Comparison of ENCODE assay signal across 8 mouse cellular contexts in the genomic region with DNA sequence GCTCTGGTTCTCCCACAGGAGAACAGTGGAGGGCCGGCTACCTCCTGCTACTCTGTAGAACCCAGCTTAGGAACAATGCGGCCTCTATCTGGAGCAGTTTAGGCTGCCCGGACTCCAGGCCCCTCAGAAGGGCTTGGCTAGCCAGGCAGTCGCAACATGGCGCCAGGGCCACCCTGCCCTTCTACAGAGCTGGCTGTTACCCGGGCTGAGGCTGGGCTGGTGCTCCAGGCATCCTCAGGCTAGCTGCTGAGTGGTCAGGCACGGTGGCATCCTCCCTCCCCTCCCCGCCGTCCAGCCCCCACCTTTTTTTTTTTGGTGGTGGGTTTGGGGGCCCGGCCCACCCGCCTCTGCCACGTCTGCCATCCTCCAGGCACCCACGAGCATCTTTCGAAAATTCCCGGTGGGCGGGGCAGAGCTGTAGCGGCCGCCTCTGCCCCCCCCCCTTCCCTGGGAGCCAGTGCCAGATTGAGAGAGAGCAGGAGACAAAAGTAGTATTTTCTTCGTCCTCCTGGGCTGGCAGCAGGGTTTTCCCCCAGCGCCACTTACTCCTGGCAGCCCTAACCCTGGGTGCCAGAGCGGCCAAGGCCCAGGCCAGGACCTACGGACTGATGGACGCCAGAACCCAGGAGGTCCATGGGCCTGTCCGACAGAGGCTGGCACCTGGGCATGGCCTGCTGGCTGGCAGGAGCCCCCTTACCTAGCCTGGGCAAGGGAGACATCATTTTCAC. TPM values are rescaled to one million over a fixed set of nuclear protein-coding genes. Genes with fewer than 3 reads are reported as not detected.
DNase-seq lines count a peak whose midpoint lies in the region; ATAC-seq and TF ChIP-seq lines count a peak whose summit lies in the region.

No protein-coding gene starts in this region.

- no peaks in the 10 kb centered on the region for H3K9me3 ChIP-seq in embryonic facial prominence, embryonic 12.5 days
- H3K9me3 ChIP-seq in embryonic facial prominence, embryonic 10.5 days = no peaks in the 10 kb centered on the region
- H3K9me3 ChIP-seq in lung, postnatal 0 days (ENCODE audit: low read length) = no peaks in the 10 kb centered on the region

- peak overlapping the region; percentile 34; the same call in 1 of the 2 replicates for H3K9ac ChIP-seq in embryonic facial prominence, embryonic 12.5 days
- no peak overlapping the region for H3K9ac ChIP-seq in lung, postnatal 0 days (replicated peaks; ENCODE audit: low read depth)

- H3K27me3 ChIP-seq in embryonic facial prominence, embryonic 12.5 days = peaks cover 32% of the 10 kb centered on the region
- H3K27me3 ChIP-seq in embryonic facial prominence, embryonic 10.5 days (replicated peaks; ENCODE audit: low read depth, poor library complexity, severe bottlenecking) = peaks cover 95% of the 10 kb centered on the region
- no peaks in the 10 kb centered on the region for H3K27me3 ChIP-seq in lung, postnatal 0 days (replicated peaks; ENCODE audit: insufficient read depth, low read length)
- no peaks in the 10 kb centered on the region for H3K27me3 ChIP-seq in myocyte (ENCODE audit: control insufficient read depth, insufficient read depth, insufficient read length)

- H3K4me3 ChIP-seq in embryonic facial prominence, embryonic 12.5 days = no peak overlapping the region
- no peak overlapping the region for H3K4me3 ChIP-seq in embryonic facial prominence, embryonic 10.5 days
- H3K4me3 ChIP-seq in lung, postnatal 0 days (ENCODE audit: low read depth, low read length) = no peak overlapping the region
- H3K4me3 ChIP-seq in myocyte = peak overlapping the region; percentile 95

- no peak for TF ChIP-seq CTCF in lung, postnatal 0 days (IDR thresholded peaks at IDR 0.05)

- H3K79me2 ChIP-seq in myocyte (ENCODE audit: control insufficient read depth, insufficient read depth) = peaks cover 100% of the 10 kb centered on the region

- H3ac ChIP-seq in myocyte (ENCODE audit: control insufficient read depth, insufficient read length) = peak overlapping the region; percentile 36

- peak; percentile 71 for TF ChIP-seq POLR2A in myocyte (IDR thresholded peaks at IDR 0.05; ENCODE audit: insufficient read length, low read depth)

- H3K4me2 ChIP-seq in embryonic facial prominence, embryonic 12.5 days (replicated peaks) = 0 out of 2 replicates have a peak overlapping the region, but pooled peaks have one; percentile 1
- H3K4me2 ChIP-seq in lung, postnatal 0 days (replicated peaks; ENCODE audit: low read depth, low read length) = 0 out of 2 replicates have a peak overlapping the region, but pooled peaks have one; percentile 3
- peak overlapping the region; percentile 97 for H3K4me2 ChIP-seq in myocyte (ENCODE audit: low read depth)

- peaks cover 3% of the 10 kb centered on the region; the same call in 1 of the 2 replicates for H3K4me1 ChIP-seq in embryonic facial prominence, embryonic 12.5 days
- no peaks in the 10 kb centered on the region for H3K4me1 ChIP-seq in embryonic facial prominence, embryonic 10.5 days
- peaks cover 12% of the 10 kb centered on the region; the same call in 1 of the 2 replicates for H3K4me1 ChIP-seq in lung, postnatal 0 days (ENCODE audit: insufficient read depth, low read depth, low read length)

- 75% methylated on average over 22 of the region's 24 CpGs for WGBS in embryonic facial prominence, embryonic 12.5 days
- WGBS in embryonic facial prominence, embryonic 10.5 days = 79% methylated on average over 24 of the region's 24 CpGs
- WGBS in lung, postnatal 0 days = 62% methylated on average over 22 of the region's 24 CpGs

- no peak for TF ChIP-seq EP300 in lung, postnatal 0 days (IDR thresholded peaks at IDR 0.05)

- no peak for DNase-seq in embryonic facial prominence, embryonic 10.5 days (ENCODE audit: low spot score)
- no peak for DNase-seq in lung, postnatal 0 days (ENCODE audit: low spot score)
- DNase-seq in lung, postnatal 36 days = no peak
- peak; percentile 64 to 73 for DNase-seq in frontal cortex, postnatal 14 days (ENCODE audit: low spot score in 2 of 2)
- DNase-seq in retina, postnatal 1 day = no peak
- no peak for DNase-seq in thymus, postnatal 14 days

- H3K36me3 ChIP-seq in embryonic facial prominence, embryonic 12.5 days = 0 out of 2 replicates have a peak, but pooled peaks cover 6% of the 10 kb centered on the region
- no peaks in the 10 kb centered on the region for H3K36me3 ChIP-seq in embryonic facial prominence, embryonic 10.5 days (replicated peaks)
- 0 out of 2 replicates have a peak, but pooled peaks cover 7% of the 10 kb centered on the region for H3K36me3 ChIP-seq in lung, postnatal 0 days (ENCODE audit: insufficient read depth, low read length)
- H3K36me3 ChIP-seq in myocyte (ENCODE audit: control insufficient read depth, insufficient read depth) = peaks cover 35% of the 10 kb centered on the region

- no peak overlapping the region for H3K27ac ChIP-seq in embryonic facial prominence, embryonic 12.5 days
- H3K27ac ChIP-seq in embryonic facial prominence, embryonic 10.5 days (replicated peaks) = no peak overlapping the region
- peak overlapping the region; percentile 64 for H3K27ac ChIP-seq in lung, postnatal 0 days (ENCODE audit: low read length)

- ATAC-seq in embryonic facial prominence, embryonic 12.5 days (ENCODE audit: insufficient number of reproducible peaks, insufficient read depth, low FRiP score, low TSS enrichment) = 0 out of 2 replicates have a peak, but pooled peaks have one; percentile 55
- no peak for ATAC-seq in lung, postnatal 0 days

TF ChIP-seq in myocyte, 11 proteins besides CTCF, POLR2A, EP300 and RAD21:
- TF ChIP-seq MYOD1 (IDR thresholded peaks at IDR 0.05; ENCODE audit: control insufficient read depth in 1 of 3, insufficient read length in 2 of 3, low read depth in 2 of 3) = peak in 1 of 3 experiments; percentile 2
- no peak for TF ChIP-seq MYOG (IDR thresholded peaks at IDR 0.05; ENCODE audit: control insufficient read depth in 1 of 3, insufficient read depth in 1 of 3, insufficient read length in 2 of 3, low read depth in 2 of 3)
- TF ChIP-seq POLR2AphosphoS2 (IDR thresholded peaks at IDR 0.05; ENCODE audit: insufficient read length, low read depth) = peak; percentile 96
TF ChIP-seq in myocyte: peak in this region for 2.

RNA-seq across cellular contexts. Expression of a gene that starts 55.6 kb away (rescaled TPM):
- 1.7 and 2.2 TPM in 2 replicates for polyA plus RNA-seq in embryonic facial prominence, embryonic 12.5 days (2016; fragmentation: Nextera tagmentation; extraction: Ambion mirVana)
- 0.29 and 0.75 TPM in 2 replicates for polyA plus RNA-seq in embryonic facial prominence, embryonic 10.5 days (2016; fragmentation: Nextera tagmentation; extraction: Ambion mirVana)
- 5.1 and 5.2 TPM in 2 replicates for polyA plus RNA-seq in lung, postnatal 0 days (2015; fragmentation: Nextera tagmentation; extraction: Ambion mirVana)
- polyA plus RNA-seq in myocyte (2012; fragmentation: generic; extraction: Trizol) = 0.12 TPM

Comparison
In these comparisons a context has a peak if more than half of its experiments do, and no peak if none do; other contexts are left out.
1. H3K4me2 ChIP-seq: peak in every context shown above with its lines; median percentile 97 in myocyte; 3 in lung, postnatal 0 days; 1 in embryonic facial prominence, embryonic 12.5 days.
2. DNase-seq: peak in frontal cortex, postnatal 14 days (2 of 2); none in embryonic facial prominence, embryonic 10.5 days (single experiment), lung, postnatal 0 days (single experiment), lung, postnatal 36 days (single experiment), retina, postnatal 1 day (single experiment) and thymus, postnatal 14 days (single experiment).